Mouse (Mus musculus) limb, embryonic 13.5 days (tissue): ENCODE measurements around the gene Sergef. TPM values are rescaled to one million over a fixed set of nuclear protein-coding genes. Genes with fewer than 3 reads are reported as not detected.

Experiments
- ATAC-seq: fragments of 200-750 bp; cut with Nextera tagmentation; 2 replicates; pipeline ENCODE4 v1.8.0; 2017; ENCODE audit warnings: low read depth, moderate number of reproducible peaks, moderate TSS enrichment; ENCODE audit not compliant: low FRiP score
- H3K27ac ChIP-seq: fragments of 300-500 bp; sonication (generic); 2 replicates; pipeline ENCODE4 v1.5.1; 2015; ENCODE audit warnings: inconsistent platforms, mild to moderate bottlenecking, moderate library complexity
- H3K27me3 ChIP-seq: fragments of 300-500 bp; sonication (generic); 2 replicates; pipeline ENCODE4 v1.6.1; 2015; ENCODE audit warnings: mild to moderate bottlenecking, inconsistent platforms
- H3K36me3 ChIP-seq: fragments of 300-500 bp; sonication (generic); 2 replicates; pipeline ENCODE4 v1.6.1; 2015; ENCODE audit warnings: inconsistent platforms, mild to moderate bottlenecking, moderate library complexity
- H3K4me1 ChIP-seq: fragments of 300-500 bp; sonication (generic); 2 replicates; pipeline ENCODE4 v1.6.1; 2015; ENCODE audit warnings: inconsistent platforms
- H3K4me2 ChIP-seq: fragments of 300-500 bp; sonication (generic); replicated peaks from 2 replicates; pipeline ENCODE4 v1.6.1; 2015; ENCODE audit warnings: inconsistent platforms, mild to moderate bottlenecking, moderate library complexity
- H3K4me3 ChIP-seq: fragments of 300-500 bp; sonication (generic); 2 replicates; pipeline ENCODE4 v1.5.1; 2015; ENCODE audit warnings: moderate library complexity, mild to moderate bottlenecking, inconsistent platforms
- H3K9ac ChIP-seq: fragments of 300-500 bp; sonication (generic); 2 replicates; pipeline ENCODE4 v1.6.1; 2015; ENCODE audit warnings: mild to moderate bottlenecking, inconsistent platforms
- H3K9me3 ChIP-seq: fragments of 300-500 bp; sonication (generic); 2 replicates; pipeline ENCODE4 v1.6.1; 2016; ENCODE audit warnings: inconsistent platforms
- WGBS: fragments of 180-500 bp; shearing (Covaris S2); methylation state at CpG from one replicate; pipeline ENCODE4 v1.1.7; 2015; 5-methylcytosine and 5-hydroxymethylcytosine counted together
- polyA plus RNA-seq: library from polyadenylated mRNA; unstranded; fragments of >200 nt; fragmentation: Nextera tagmentation; extraction: Ambion mirVana; gene quantifications from 2 replicates; pipeline ENCODE4 v1.2.1, GENCODE M21; 2015

Sergef gene
- polyA plus RNA-seq, 1 experiment from 2014 or later, result 13.2 TPM

GRCm38 (mm10) chr7:46563801-46564200, 75.8 kb downstream of the Sergef start:
- H3K4me3 ChIP-seq, result no peak overlapping the region

GRCm38 (mm10) chr7:46560061-46560460, 79.5 kb downstream of the Sergef start:
- 79% methylated on average over 2 of the region's 2 CpGs for WGBS
- H3K4me1 ChIP-seq, result no peaks in the 10 kb centered on the region
- H3K4me3 ChIP-seq, result no peak overlapping the region
- H3K9me3 ChIP-seq, result 0 out of 2 replicates have a peak, but pooled peaks cover under 1% of the 10 kb centered on the region
- ATAC-seq, result no peak
- H3K27ac ChIP-seq, result no peak overlapping the region
- H3K36me3 ChIP-seq, result no peaks in the 10 kb centered on the region; the same call in 1 of the 2 replicates
- H3K9ac ChIP-seq, result no peak overlapping the region
- no peak overlapping the region for H3K4me2 ChIP-seq
- H3K27me3 ChIP-seq, result no peaks in the 10 kb centered on the region

More at GRCm38 (mm10) chr7:46563801-46564200, 75.8 kb downstream of the Sergef start:
- H3K4me2 ChIP-seq, result no peak overlapping the region
- peaks cover 5% of the 10 kb centered on the region; the same call in 1 of the 2 replicates for H3K9me3 ChIP-seq
- H3K27ac ChIP-seq, result no peak overlapping the region
- H3K4me1 ChIP-seq, result no peaks in the 10 kb centered on the region
- ATAC-seq, result no peak
- peaks cover 12% of the 10 kb centered on the region; the same call in 1 of the 2 replicates for H3K36me3 ChIP-seq
- H3K27me3 ChIP-seq, result no peaks in the 10 kb centered on the region
- no peak overlapping the region for H3K9ac ChIP-seq

GRCm38 (mm10) chr7:46559643-46560042, 80.0 kb downstream of the Sergef start:
- Histone ChIP-seq H3K4me2 (no peak overlapping the region), H3K27me3 (no peaks in the 10 kb centered on the region), H3K36me3 (no peaks in the 10 kb centered on the region), H3K4me3 (no peak overlapping the region), H3K9me3 (no peaks in the 10 kb centered on the region), H3K27ac (no peak overlapping the region), H3K9ac (no peak overlapping the region), H3K4me1 (no peaks in the 10 kb centered on the region)
- no peak for ATAC-seq
- 82% methylated on average over 6 of the region's 6 CpGs for WGBS

GRCm38 (mm10) chr7:46559006-46559405, 80.6 kb downstream of the Sergef start:
- WGBS, result 88% methylated on average over 5 of the region's 5 CpGs
- no peaks in the 10 kb centered on the region for H3K36me3 ChIP-seq
- H3K27me3 ChIP-seq, result no peaks in the 10 kb centered on the region
- ATAC-seq, result no peak
- H3K4me3 ChIP-seq, result no peak overlapping the region
- no peak overlapping the region for H3K27ac ChIP-seq
- no peak overlapping the region for H3K4me2 ChIP-seq
- H3K4me1 ChIP-seq, result no peaks in the 10 kb centered on the region
- no peak overlapping the region for H3K9ac ChIP-seq
- no peaks in the 10 kb centered on the region for H3K9me3 ChIP-seq

- Histone ChIP-seq H3K27ac (no peak overlapping the region), H3K4me3 (no peak overlapping the region), H3K36me3 (no peaks in the 10 kb centered on the region), H3K4me1 (no peaks in the 10 kb centered on the region), H3K9ac (no peak overlapping the region), H3K4me2 (no peak overlapping the region), H3K27me3 (no peaks in the 10 kb centered on the region), H3K9me3 (no peaks in the 10 kb centered on the region)
- no peak for ATAC-seq
- 93% methylated on average over 4 of the region's 4 CpGs for whole genome bisulfite sequencing
Observed at GRCm38 (mm10) chr7:46557996-46558395, 81.6 kb downstream of the Sergef start.

- no peaks in the 10 kb centered on the region for H3K4me1 ChIP-seq
- no peak overlapping the region for H3K4me3 ChIP-seq
- H3K36me3 ChIP-seq, result no peaks in the 10 kb centered on the region
- H3K9me3 ChIP-seq, result no peaks in the 10 kb centered on the region
- no peaks in the 10 kb centered on the region for H3K27me3 ChIP-seq
- no peak overlapping the region for H3K27ac ChIP-seq
- 79% methylated on average over 11 of the region's 11 CpGs for WGBS
- no peak overlapping the region for H3K9ac ChIP-seq
- ATAC-seq, result no peak
- no peak overlapping the region for H3K4me2 ChIP-seq
Observed at GRCm38 (mm10) chr7:46557387-46557786, 82.2 kb downstream of the Sergef start.

- no peak overlapping the region for H3K27ac ChIP-seq
- no peaks in the 10 kb centered on the region for H3K4me1 ChIP-seq
- ATAC-seq, result no peak
- H3K27me3 ChIP-seq, result no peaks in the 10 kb centered on the region
- no peak overlapping the region for H3K4me3 ChIP-seq
- no peak overlapping the region for H3K9ac ChIP-seq
- WGBS, result 76% methylated on average over 13 of the region's 13 CpGs
- H3K9me3 ChIP-seq, result no peaks in the 10 kb centered on the region
- no peak overlapping the region for H3K4me2 ChIP-seq
- no peaks in the 10 kb centered on the region for H3K36me3 ChIP-seq
Observed at GRCm38 (mm10) chr7:46556358-46557118, 83.1 kb downstream of the Sergef start.

GRCm38 (mm10) chr7:46555731-46556130, 83.9 kb downstream of the Sergef start:
- 89% methylated on average over 7 of the region's 7 CpGs for WGBS
- H3K4me2 ChIP-seq, result no peak overlapping the region
- no peak for ATAC-seq
- H3K4me1 ChIP-seq, result no peaks in the 10 kb centered on the region
- no peaks in the 10 kb centered on the region for H3K9me3 ChIP-seq
- no peak overlapping the region for H3K9ac ChIP-seq
- no peak overlapping the region for H3K4me3 ChIP-seq
- no peak overlapping the region for H3K27ac ChIP-seq
- no peaks in the 10 kb centered on the region for H3K36me3 ChIP-seq
- no peaks in the 10 kb centered on the region for H3K27me3 ChIP-seq

GRCm38 (mm10) chr7:46554855-46555254, 84.8 kb downstream of the Sergef start:
- 89% methylated on average over 9 of the region's 9 CpGs for WGBS
- Histone ChIP-seq H3K4me1 (no peaks in the 10 kb centered on the region), H3K27ac (no peak overlapping the region), H3K4me3 (no peak overlapping the region), H3K9ac (no peak overlapping the region), H3K36me3 (no peaks in the 10 kb centered on the region), H3K27me3 (no peaks in the 10 kb centered on the region), H3K9me3 (no peaks in the 10 kb centered on the region), H3K4me2 (no peak overlapping the region)
- ATAC-seq, result no peak

- Histone ChIP-seq H3K9me3 (no peaks in the 10 kb centered on the region), H3K4me1 (no peaks in the 10 kb centered on the region), H3K4me2 (no peak overlapping the region), H3K27ac (no peak overlapping the region), H3K4me3 (no peak overlapping the region), H3K36me3 (no peaks in the 10 kb centered on the region), H3K27me3 (no peaks in the 10 kb centered on the region), H3K9ac (no peak overlapping the region)
- ATAC-seq, result no peak
- 69% methylated on average over 7 of the region's 7 CpGs for WGBS
Observed at GRCm38 (mm10) chr7:46554003-46554402, 85.6 kb downstream of the Sergef start.

GRCm38 (mm10) chr7:46551935-46552752, 87.5 kb downstream of the Sergef start:
- H3K4me3 ChIP-seq, result no peak overlapping the region
- H3K4me1 ChIP-seq, result no peaks in the 10 kb centered on the region
- no peak for ATAC-seq
- no peak overlapping the region for H3K27ac ChIP-seq
- H3K4me2 ChIP-seq, result no peak overlapping the region
- no peaks in the 10 kb centered on the region for H3K27me3 ChIP-seq
- WGBS, result 65% methylated on average over 20 of the region's 20 CpGs
- H3K36me3 ChIP-seq, result no peaks in the 10 kb centered on the region
- no peaks in the 10 kb centered on the region for H3K9me3 ChIP-seq
- H3K9ac ChIP-seq, result no peak overlapping the region

GRCm38 (mm10) chr7:46551173-46551572, 88.4 kb downstream of the Sergef start:
- Histone ChIP-seq H3K36me3 (no peaks in the 10 kb centered on the region), H3K9me3 (no peaks in the 10 kb centered on the region), H3K27ac (no peak overlapping the region), H3K4me2 (no peak overlapping the region), H3K4me3 (no peak overlapping the region), H3K27me3 (no peaks in the 10 kb centered on the region), H3K4me1 (no peaks in the 10 kb centered on the region), H3K9ac (no peak overlapping the region)
- 81% methylated on average over 7 of the region's 7 CpGs for WGBS
- no peak for ATAC-seq
